Mouse (Mus musculus): ENCODE results near the gene Olfr368. TPM values are rescaled to one million over a fixed set of nuclear protein-coding genes. Genes with fewer than 3 reads are reported as not detected.

The Olfr368 gene
- polyA plus RNA-seq, 1 experiment from 2014 or later = not detected

Other genes with a start within 250 kb of the Olfr368 start
- gene Olfr361, start 237.2 kb upstream of the Olfr368 start, polyA plus RNA-seq (2015; fragmentation: Nextera tagmentation; extraction: Ambion mirVana) = not detected in 2 replicates
- gene Olfr362, start 208.6 kb upstream of the Olfr368 start, polyA plus RNA-seq (2015; fragmentation: Nextera tagmentation; extraction: Ambion mirVana) = not detected in 2 replicates
- not detected in 2 replicates for gene Olfr364-ps1, start 187.2 kb upstream of the Olfr368 start, polyA plus RNA-seq (2015; fragmentation: Nextera tagmentation; extraction: Ambion mirVana)
- gene Olfr365, start 138.3 kb upstream of the Olfr368 start, polyA plus RNA-seq (2015; fragmentation: Nextera tagmentation; extraction: Ambion mirVana) = not detected in 2 replicates
- gene Olfr366, start 114.9 kb upstream of the Olfr368 start, polyA plus RNA-seq (2015; fragmentation: Nextera tagmentation; extraction: Ambion mirVana) = not detected in 2 replicates
- gene Pdcl, start 32.8 kb downstream of the Olfr368 start, polyA plus RNA-seq (2015; fragmentation: Nextera tagmentation; extraction: Ambion mirVana) = 74.4 and 77.7 TPM in 2 replicates
- gene Rc3h2, start 96.4 kb downstream of the Olfr368 start, polyA plus RNA-seq (2015; fragmentation: Nextera tagmentation; extraction: Ambion mirVana) = 23.1 and 24.6 TPM in 2 replicates
- 8.5 and 8.7 TPM in 2 replicates for gene Zbtb26, start 116.6 kb downstream of the Olfr368 start, polyA plus RNA-seq (2015; fragmentation: Nextera tagmentation; extraction: Ambion mirVana)
- 14.1 and 15.1 TPM in 2 replicates for gene Zbtb6, start 116.7 kb downstream of the Olfr368 start, polyA plus RNA-seq (2015; fragmentation: Nextera tagmentation; extraction: Ambion mirVana)
- 60.1 and 63.3 TPM in 2 replicates for gene Rabgap1, start 116.8 kb downstream of the Olfr368 start, polyA plus RNA-seq (2015; fragmentation: Nextera tagmentation; extraction: Ambion mirVana)
- gene Gpr21, start 189.8 kb downstream of the Olfr368 start, polyA plus RNA-seq (2015; fragmentation: Nextera tagmentation; extraction: Ambion mirVana) = 14.4 and 15.5 TPM in 2 replicates